Comparison of ENCODE assay signal across 8 mouse cellular contexts in the genomic region with DNA sequence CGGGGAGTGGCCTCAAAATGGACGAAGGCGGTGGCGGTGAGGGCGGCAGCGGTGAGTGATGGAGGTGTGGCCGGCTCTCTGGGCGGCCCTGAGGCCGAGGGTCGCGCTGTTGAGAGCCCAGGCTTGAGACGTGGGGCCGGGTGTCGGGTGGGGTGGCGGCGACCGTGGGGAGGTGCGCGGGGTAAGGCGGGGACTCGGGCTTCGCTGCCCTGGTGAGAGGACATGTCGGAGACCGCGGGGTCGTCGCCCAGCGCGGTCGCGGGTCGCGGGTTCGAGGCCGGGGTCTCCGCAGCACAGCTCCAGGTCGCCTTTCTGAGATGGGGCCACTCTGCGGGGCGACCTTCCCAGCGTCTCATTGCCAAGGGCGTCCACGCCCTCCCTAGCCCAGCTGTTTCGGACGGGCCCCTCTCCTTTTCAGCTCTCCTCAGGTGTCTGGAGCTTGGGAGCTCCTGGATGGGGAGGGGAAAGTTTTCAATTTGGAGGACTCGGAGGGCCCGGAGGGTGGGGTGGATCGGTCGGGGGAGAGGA. TPM values are rescaled to one million over a fixed set of nuclear protein-coding genes. Genes with fewer than 3 reads are reported as not detected.
DNase-seq lines count a peak whose midpoint lies in the region; ATAC-seq lines count a peak whose summit lies in the region.

No protein-coding gene starts in this region.

- under 1% methylated on average over 43 of the region's 48 CpGs for WGBS in embryonic facial prominence, embryonic 13.5 days
- 1% methylated on average over 35 of the region's 48 CpGs for WGBS in hindbrain, embryonic 14.5 days
- WGBS in midbrain, embryonic 14.5 days, result under 1% methylated on average over 48 of the region's 48 CpGs

- peaks cover 50% of the 10 kb centered on the region for H3K4me1 ChIP-seq in megakaryocyte, embryonic 14.5 days
- H3K4me1 ChIP-seq in embryonic facial prominence, embryonic 13.5 days, result peaks cover 60% of the 10 kb centered on the region
- peaks cover 29% of the 10 kb centered on the region for H3K4me1 ChIP-seq in hindbrain, embryonic 14.5 days (replicated peaks; ENCODE audit: control insufficient read depth, insufficient read depth, low read length)
- peaks cover 33% of the 10 kb centered on the region; the same call in 1 of the 2 replicates for H3K4me1 ChIP-seq in midbrain, embryonic 14.5 days (ENCODE audit: control insufficient read depth, insufficient read depth, low read length)

- peak overlapping the region; percentile 89 for H3K4me2 ChIP-seq in embryonic facial prominence, embryonic 13.5 days
- H3K4me2 ChIP-seq in hindbrain, embryonic 14.5 days (replicated peaks), result peak overlapping the region; percentile 83
- peak overlapping the region; percentile 83 for H3K4me2 ChIP-seq in midbrain, embryonic 14.5 days (ENCODE audit: low read length)

- peaks cover 2% of the 10 kb centered on the region for H3K27me3 ChIP-seq in megakaryocyte, embryonic 14.5 days (replicated peaks)
- no peaks in the 10 kb centered on the region for H3K27me3 ChIP-seq in embryonic facial prominence, embryonic 13.5 days
- no peaks in the 10 kb centered on the region for H3K27me3 ChIP-seq in hindbrain, embryonic 14.5 days (ENCODE audit: control insufficient read depth, insufficient read depth, low read length)
- H3K27me3 ChIP-seq in midbrain, embryonic 14.5 days (ENCODE audit: control insufficient read depth, insufficient read depth, low read length), result no peaks in the 10 kb centered on the region

- no peaks in the 10 kb centered on the region for H3K36me3 ChIP-seq in megakaryocyte, embryonic 14.5 days (replicated peaks; ENCODE audit: low read length)
- no peaks in the 10 kb centered on the region for H3K36me3 ChIP-seq in embryonic facial prominence, embryonic 13.5 days
- H3K36me3 ChIP-seq in hindbrain, embryonic 14.5 days (replicated peaks; ENCODE audit: control insufficient read depth, insufficient read depth), result no peaks in the 10 kb centered on the region
- no peaks in the 10 kb centered on the region for H3K36me3 ChIP-seq in midbrain, embryonic 14.5 days (ENCODE audit: control insufficient read depth, insufficient read depth, low read length)

- DNase-seq in hindbrain, embryonic 14.5 days (ENCODE audit: low spot score), result no peak
- DNase-seq in midbrain, embryonic 14.5 days, result no peak
- no peak for DNase-seq in urinary bladder, adult 18-20 months (ENCODE audit: low spot score in 2 of 2)
- no peak for DNase-seq in right cerebral cortex, postnatal 25 days
- no peak for DNase-seq in gastrocnemius, postnatal 25 days

- H3K27ac ChIP-seq in embryonic facial prominence, embryonic 13.5 days, result peak overlapping the region; percentile 85; the same call in 1 of the 2 replicates
- peak overlapping the region; percentile 68 for H3K27ac ChIP-seq in hindbrain, embryonic 14.5 days
- peak overlapping the region; percentile 74 for H3K27ac ChIP-seq in midbrain, embryonic 14.5 days (replicated peaks; ENCODE audit: low read depth, low read length)

- H3K9ac ChIP-seq in embryonic facial prominence, embryonic 13.5 days, result peak overlapping the region; percentile 85
- peak overlapping the region; percentile 81 for H3K9ac ChIP-seq in hindbrain, embryonic 14.5 days
- H3K9ac ChIP-seq in midbrain, embryonic 14.5 days (replicated peaks; ENCODE audit: low read length), result peak overlapping the region; percentile 77

- H3K4me3 ChIP-seq in megakaryocyte, embryonic 14.5 days (replicated peaks), result peak overlapping the region; percentile 97
- H3K4me3 ChIP-seq in embryonic facial prominence, embryonic 13.5 days, result peak overlapping the region; percentile 86
- peak overlapping the region; percentile 68 for H3K4me3 ChIP-seq in hindbrain, embryonic 14.5 days (replicated peaks; ENCODE audit: low read length)
- peak overlapping the region; percentile 76 for H3K4me3 ChIP-seq in midbrain, embryonic 14.5 days (replicated peaks; ENCODE audit: low read depth, low read length)

- H3K9me3 ChIP-seq in megakaryocyte, embryonic 14.5 days, result no peaks in the 10 kb centered on the region
- no peaks in the 10 kb centered on the region for H3K9me3 ChIP-seq in embryonic facial prominence, embryonic 13.5 days
- no peaks in the 10 kb centered on the region for H3K9me3 ChIP-seq in hindbrain, embryonic 14.5 days (ENCODE audit: control insufficient read depth, low read length)
- H3K9me3 ChIP-seq in midbrain, embryonic 14.5 days (ENCODE audit: control insufficient read depth, low read length), result no peaks in the 10 kb centered on the region

- no peak for ATAC-seq in megakaryocyte, adult 5-6 weeks (ENCODE audit: poor library complexity, severe bottlenecking)
- peak; percentile 62 for ATAC-seq in embryonic facial prominence, embryonic 13.5 days (ENCODE audit: insufficient number of reproducible peaks, insufficient read depth, low FRiP score, low TSS enrichment, low read depth)
- ATAC-seq in hindbrain, embryonic 14.5 days (ENCODE audit: low FRiP score), result peak; percentile 86
- peak; percentile 82 for ATAC-seq in midbrain, embryonic 14.5 days (ENCODE audit: low FRiP score, low TSS enrichment)

RNA-seq across cellular contexts. Expression of a gene that starts 0.4 kb away (rescaled TPM):
- polyA plus RNA-seq in megakaryocyte, embryonic 14.5 days (2012; ENCODE audit: insufficient read depth, low replicate concordance), result 4.7 and 5.8 TPM in 2 replicates
- 5.4 and 6.5 TPM in 2 replicates for total RNA-seq in megakaryocyte, adult 5-6 weeks (2015)
- total RNA-seq in megakaryocyte, adult 5-6 weeks (2017), result 7.5 and 8.9 TPM in 2 replicates
- polyA plus RNA-seq in embryonic facial prominence, embryonic 13.5 days (2015; fragmentation: Nextera tagmentation; extraction: Ambion mirVana), result 48.4 and 51.3 TPM in 2 replicates
- 39.9 and 40.9 TPM in 2 replicates for polyA plus RNA-seq in hindbrain, embryonic 14.5 days (2014; fragmentation: Nextera tagmentation; extraction: Ambion mirVana)
- 34.5 and 38.0 TPM in 2 replicates for polyA plus RNA-seq in midbrain, embryonic 14.5 days (2014; fragmentation: Nextera tagmentation; extraction: Ambion mirVana)
- total RNA-seq in gastrocnemius, postnatal 25 days (2021), result 10 to 100 TPM; 13.9 to 16.9 TPM
